Mouse (Mus musculus): ENCODE data around the gene Htra2. TPM values are rescaled to one million over a fixed set of nuclear protein-coding genes. Genes with fewer than 3 reads are reported as not detected.
A peak's percentile ranks its signal among the peaks of the same experiment; 100 is the strongest.

Gene Htra2
- polyA plus RNA-seq, 1 experiment from 2014 or later: 68.5 TPM

DNA sequence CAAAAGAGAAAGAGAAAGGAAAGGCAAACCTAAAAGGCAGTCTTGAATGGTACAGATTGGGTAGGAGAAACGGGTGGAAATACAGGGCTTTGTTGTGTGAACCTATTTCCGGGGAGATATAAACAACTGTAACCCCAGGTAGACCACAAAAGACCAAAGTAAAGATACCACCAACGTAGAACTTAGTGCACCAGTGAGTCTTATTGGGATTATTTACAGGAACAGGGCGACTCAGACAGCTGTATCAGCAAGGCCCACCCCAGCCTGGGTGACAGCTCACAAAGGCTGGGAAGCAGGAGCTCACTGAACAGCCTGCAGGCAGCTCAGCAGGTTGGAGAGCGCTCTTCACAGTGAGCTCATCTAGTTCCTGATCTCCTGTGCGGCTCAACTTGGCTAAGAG is 40.9 kb upstream of the Htra2 start:
- Histone ChIP-seq H3K4me3 (replicated peaks; ENCODE audit: low read depth, low read length) (no peak overlapping the region), H3K36me3 (ENCODE audit: insufficient read depth, low read length) (no peaks in the 10 kb centered on the region), H3K9me3 (replicated peaks; ENCODE audit: low read length) (no peaks in the 10 kb centered on the region), H3K4me1 (replicated peaks; ENCODE audit: insufficient read depth, low read length) (0 out of 2 replicates have a peak, but pooled peaks cover 9% of the 10 kb centered on the region), H3K27me3 (ENCODE audit: insufficient read depth, low read length) (no peaks in the 10 kb centered on the region), H3K4me2 (ENCODE audit: low read length) (no peak overlapping the region), H3K9ac (ENCODE audit: low read depth, low read length) (no peak overlapping the region), H3K27ac (no peak overlapping the region)
- ATAC-seq (replicated peaks; ENCODE audit: low FRiP score, low read depth) (no peak), DNase-seq (ENCODE audit: low spot score) (no peak)
- no peak for TF ChIP-seq CTCF (IDR thresholded peaks at IDR 0.05; ENCODE audit: low read depth)
- 60% methylated on average over 6 of the region's 6 CpGs for WGBS

DNA sequence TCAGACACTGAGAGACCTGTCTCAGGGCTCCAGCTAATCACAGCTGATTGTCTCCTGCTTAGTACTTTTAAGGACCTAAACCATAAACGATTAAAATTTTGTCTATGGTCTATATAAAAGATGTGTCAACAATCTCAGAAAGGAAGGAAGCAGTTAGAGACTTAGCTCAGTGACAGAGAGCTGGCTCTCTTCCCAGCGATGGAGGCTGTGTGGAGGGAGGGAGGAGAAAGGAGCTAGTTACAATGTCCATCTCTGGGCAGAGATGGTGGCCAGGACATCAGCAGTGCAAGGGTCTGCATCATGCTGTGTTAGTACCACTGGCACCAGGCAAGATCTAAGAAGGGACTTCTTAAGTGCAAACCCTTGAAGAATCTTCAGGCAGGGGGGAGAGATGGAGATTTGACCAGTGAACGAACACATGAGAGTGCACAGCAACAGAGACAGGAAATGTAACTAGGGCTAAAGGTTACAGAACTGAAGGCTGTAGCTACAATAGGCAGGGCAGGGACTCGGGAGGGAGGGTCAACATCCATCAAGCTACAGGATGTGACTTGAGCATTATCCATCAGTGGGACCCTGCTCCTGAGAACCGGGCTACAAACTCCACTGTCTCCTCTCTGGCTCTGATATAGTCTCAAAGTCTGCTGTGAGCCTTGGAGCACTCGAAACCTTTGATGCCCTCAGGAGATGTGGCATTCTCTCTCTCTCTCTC is 37.5 kb upstream of the Htra2 start:
- Histone ChIP-seq H3K9me3 (replicated peaks; ENCODE audit: low read length) (no peaks in the 10 kb centered on the region), H3K27me3 (ENCODE audit: insufficient read depth, low read length) (peaks cover 15% of the 10 kb centered on the region; the same call in 1 of the 2 replicates), H3K27ac (peak overlapping the region; percentile 64), H3K4me1 (replicated peaks; ENCODE audit: insufficient read depth, low read length) (0 out of 2 replicates have a peak, but pooled peaks cover 9% of the 10 kb centered on the region), H3K4me3 (replicated peaks; ENCODE audit: low read depth, low read length) (no peak overlapping the region), H3K36me3 (ENCODE audit: insufficient read depth, low read length) (no peaks in the 10 kb centered on the region), H3K9ac (ENCODE audit: low read depth, low read length) (no peak overlapping the region), H3K4me2 (ENCODE audit: low read length) (peak overlapping the region; percentile 27)
- TF ChIP-seq CTCF (IDR thresholded peaks at IDR 0.05; ENCODE audit: low read depth): no peak
- ATAC-seq (replicated peaks; ENCODE audit: low FRiP score, low read depth) (no peak), DNase-seq (ENCODE audit: low spot score) (peak; percentile 76)
- 29% methylated on average over 6 of the region's 6 CpGs for WGBS

DNA sequence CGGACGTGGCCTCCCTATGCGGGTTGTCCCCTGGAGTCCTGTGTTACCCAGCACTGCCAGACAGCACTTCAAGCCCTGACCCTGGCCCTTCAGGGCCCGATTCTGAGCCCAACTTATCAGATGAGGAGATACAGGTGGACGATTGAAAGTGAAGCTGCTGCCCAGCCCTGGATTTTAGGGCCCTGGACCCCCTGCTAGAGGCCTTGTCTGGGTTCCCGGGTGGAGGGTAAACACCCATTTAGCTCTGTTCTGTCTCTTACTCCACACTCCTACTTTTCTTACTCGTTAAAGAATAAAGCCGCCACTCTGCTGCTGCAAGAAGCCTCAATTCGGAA is 32.8 kb upstream of the Htra2 start:
- Histone ChIP-seq H3K9ac (ENCODE audit: low read depth, low read length) (0 out of 2 replicates have a peak overlapping the region, but pooled peaks have one; percentile 8), H3K4me2 (ENCODE audit: low read length) (peak overlapping the region; percentile 55), H3K4me3 (replicated peaks; ENCODE audit: low read depth, low read length) (peak overlapping the region; percentile 18; the same call in 1 of the 2 replicates), H3K9me3 (replicated peaks; ENCODE audit: low read length) (no peaks in the 10 kb centered on the region), H3K36me3 (ENCODE audit: insufficient read depth, low read length) (no peaks in the 10 kb centered on the region), H3K27ac (no peak overlapping the region), H3K4me1 (replicated peaks; ENCODE audit: insufficient read depth, low read length) (peaks cover 15% of the 10 kb centered on the region), H3K27me3 (ENCODE audit: insufficient read depth, low read length) (peaks cover 20% of the 10 kb centered on the region; the same call in 1 of the 2 replicates)
- TF ChIP-seq CTCF (IDR thresholded peaks at IDR 0.05; ENCODE audit: low read depth): no peak
- DNase-seq (ENCODE audit: low spot score): no peak
- WGBS: 31% methylated on average over 9 of the region's 9 CpGs
- no peak for ATAC-seq (replicated peaks; ENCODE audit: low FRiP score, low read depth)

DNA sequence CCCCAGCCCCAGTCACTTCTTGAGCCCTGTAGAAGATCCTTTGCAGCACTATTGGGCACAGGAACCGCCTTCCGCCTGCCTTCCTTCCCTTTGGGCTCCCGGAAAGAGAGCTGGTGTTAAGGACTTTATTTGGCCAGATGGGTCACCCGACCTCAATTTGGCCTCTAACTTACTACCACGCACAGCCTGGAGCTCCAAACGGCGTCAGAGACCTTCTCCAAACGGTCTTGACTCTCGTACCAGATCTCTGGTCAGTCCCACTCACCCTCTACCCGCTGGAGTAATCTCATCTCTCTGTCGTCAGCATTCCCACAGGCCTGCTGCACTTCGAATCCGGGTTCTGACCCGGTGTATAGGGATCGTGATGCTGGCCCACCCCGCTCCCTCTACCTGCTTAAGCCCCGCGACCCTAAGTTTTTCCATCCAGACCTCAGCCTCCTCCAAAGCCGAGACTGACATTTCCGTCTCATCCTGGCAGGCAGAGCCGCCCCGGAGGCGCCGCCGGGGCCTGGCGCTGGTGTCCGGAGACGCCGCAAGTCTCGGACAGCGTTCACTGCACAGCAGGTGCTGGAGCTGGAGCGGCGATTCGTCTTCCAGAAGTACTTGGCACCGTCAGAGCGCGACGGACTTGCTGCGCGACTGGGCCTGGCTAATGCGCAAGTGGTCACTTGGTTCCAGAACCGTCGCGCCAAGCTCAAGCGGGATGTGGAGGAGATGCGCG is 32.3 kb upstream of the Htra2 start:
- DNase-seq (ENCODE audit: low spot score) (no peak), ATAC-seq (replicated peaks; ENCODE audit: low FRiP score, low read depth) (no peak)
- no peak overlapping the region for H3K27ac ChIP-seq
- peak overlapping the region; percentile 18 for H3K4me3 ChIP-seq (replicated peaks; ENCODE audit: low read depth, low read length)
- TF ChIP-seq CTCF (IDR thresholded peaks at IDR 0.05; ENCODE audit: low read depth): no peak
- H3K9ac ChIP-seq (ENCODE audit: low read depth, low read length): 0 out of 2 replicates have a peak overlapping the region, but pooled peaks have one; percentile 8
- peaks cover 20% of the 10 kb centered on the region; the same call in 1 of the 2 replicates for H3K27me3 ChIP-seq (ENCODE audit: insufficient read depth, low read length)
- H3K36me3 ChIP-seq (ENCODE audit: insufficient read depth, low read length): no peaks in the 10 kb centered on the region
- peak overlapping the region; percentile 55 for H3K4me2 ChIP-seq (ENCODE audit: low read length)
- no peaks in the 10 kb centered on the region for H3K9me3 ChIP-seq (replicated peaks; ENCODE audit: low read length)
- peaks cover 11% of the 10 kb centered on the region for H3K4me1 ChIP-seq (replicated peaks; ENCODE audit: insufficient read depth, low read length)
- 7% methylated on average over 47 of the region's 47 CpGs for WGBS

DNA sequence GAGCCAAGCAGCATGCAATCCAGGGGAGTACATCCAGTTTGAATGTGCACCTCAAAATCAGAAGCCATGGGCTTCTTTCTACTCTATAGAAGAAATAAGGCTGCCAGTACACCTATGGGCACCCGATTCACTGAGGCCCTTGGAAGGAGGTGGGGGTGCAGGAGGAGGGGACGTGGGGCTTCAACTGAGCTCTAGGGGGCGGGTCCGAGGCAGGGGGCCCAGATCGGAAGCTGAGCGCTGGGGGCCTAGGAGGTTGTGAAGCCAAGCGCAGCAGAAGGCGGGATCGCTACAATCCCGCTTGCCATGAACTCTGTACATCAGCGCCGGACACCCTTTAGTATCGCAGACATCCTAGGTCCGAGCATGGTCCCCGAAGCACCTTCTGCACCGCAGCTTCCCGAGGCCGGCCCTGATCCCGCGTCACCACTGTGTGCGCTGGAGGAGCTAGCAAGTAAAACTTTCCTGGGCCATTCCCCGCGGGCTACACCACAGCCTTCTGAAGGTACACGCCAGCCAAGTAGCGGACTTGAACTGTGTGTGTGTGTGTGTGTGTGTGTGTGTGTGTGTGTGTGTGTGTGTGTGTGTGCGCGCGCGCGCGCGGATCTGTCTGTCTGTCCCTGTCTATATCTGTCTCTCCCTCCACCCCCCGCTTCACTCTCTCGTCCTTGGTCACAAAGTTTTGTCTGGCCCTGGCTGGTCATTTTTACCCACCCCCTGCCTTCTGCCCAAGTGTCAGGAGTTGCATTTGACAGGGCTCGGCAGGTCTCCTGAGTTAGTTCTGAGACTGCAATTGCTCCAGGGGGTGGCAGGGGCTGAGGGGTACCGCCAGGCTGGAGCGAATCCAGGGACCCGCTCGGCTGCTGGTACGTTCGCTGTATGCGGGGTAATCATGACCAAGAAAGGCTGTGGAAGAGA is 31.3 kb upstream of the Htra2 start, which contains the start of gene Lbx2:
Lbx2 (plus strand) TSS at position 247 of the 915 bp plus-strand sequence.
- 5% methylated on average over 37 of the region's 42 CpGs for WGBS
- H3K27ac ChIP-seq: no peak within 1 kb of the TSS
- H3K4me1 ChIP-seq (replicated peaks; ENCODE audit: insufficient read depth, low read length): peaks cover 11% of the 10 kb centered on the region
- peak within 1 kb of the TSS; percentile 20; the same call in 1 of the 2 replicates for H3K4me3 ChIP-seq (replicated peaks; ENCODE audit: low read depth, low read length)
- H3K36me3 ChIP-seq (ENCODE audit: insufficient read depth, low read length): no peaks in the 10 kb centered on the region
- ATAC-seq (replicated peaks; ENCODE audit: low FRiP score, low read depth) (no peak; the same call in 1 of the 2 replicates), DNase-seq (ENCODE audit: low spot score) (no peak)
- H3K9me3 ChIP-seq (replicated peaks; ENCODE audit: low read length): no peaks in the 10 kb centered on the region
- TF ChIP-seq CTCF (IDR thresholded peaks at IDR 0.05; ENCODE audit: low read depth): no peak
- H3K9ac ChIP-seq (ENCODE audit: low read depth, low read length): 0 out of 2 replicates have a peak within 1 kb of the TSS, but pooled peaks have one; percentile 8
- H3K27me3 ChIP-seq (ENCODE audit: insufficient read depth, low read length): peaks cover 20% of the 10 kb centered on the region; the same call in 1 of the 2 replicates
- H3K4me2 ChIP-seq (ENCODE audit: low read length): peak within 1 kb of the TSS; percentile 55

Data from kidney, postnatal 0 days (tissue).